Comparison of ENCODE assay signal across 10 mouse cellular contexts in genomic region chr2:167368328-167368727, GRCm38 (mm10). TPM values are rescaled to one million over a fixed set of nuclear protein-coding genes. Genes with fewer than 3 reads are reported as not detected.
DNase-seq lines count a peak whose midpoint lies in the region; ATAC-seq and TF ChIP-seq lines count a peak whose summit lies in the region.
"Had no signal": no experiment of that assay in that cellular context is flagged by ENCODE, and none has a peak within 500 bp of the region (broad histone marks: within the 10 kb centered on the region; RNA-seq: fewer than 3 reads in every experiment).

No protein-coding gene starts in this region.

- no peak for TF ChIP-seq POLR2A in ES-Bruce4 (IDR thresholded peaks at IDR 0.05; ENCODE audit: insufficient read depth, low read length)

- H3K9ac ChIP-seq in ES-Bruce4 (ENCODE audit: low read depth, poor library complexity, severe bottlenecking): peak overlapping the region; percentile 64
- no peak overlapping the region for H3K9ac ChIP-seq in liver, embryonic 12.5 days
- no peak overlapping the region for H3K9ac ChIP-seq in hindbrain, embryonic 14.5 days
- H3K9ac ChIP-seq: neural tube, embryonic 12.5 days had no signal

- H3K9me3 ChIP-seq in ES-Bruce4 (replicated peaks; ENCODE audit: control insufficient read depth, insufficient read depth, low read length, poor library complexity, severe bottlenecking): no peaks in the 10 kb centered on the region
- 0 out of 2 replicates have a peak, but pooled peaks cover 4% of the 10 kb centered on the region for H3K9me3 ChIP-seq in liver, embryonic 12.5 days (replicated peaks)
- no peaks in the 10 kb centered on the region for H3K9me3 ChIP-seq in hindbrain, embryonic 14.5 days (ENCODE audit: control insufficient read depth, low read length)

- no peak for TF ChIP-seq EP300 in ES-Bruce4 (IDR thresholded peaks at IDR 0.05; ENCODE audit: insufficient read depth, low read depth, low read length)

- H3K27me3 ChIP-seq in ES-Bruce4 (ENCODE audit: control insufficient read depth, insufficient read depth, low read length, poor library complexity, severe bottlenecking): no peaks in the 10 kb centered on the region
- peaks cover 40% of the 10 kb centered on the region for H3K27me3 ChIP-seq in liver, embryonic 12.5 days (replicated peaks)
- no peaks in the 10 kb centered on the region for H3K27me3 ChIP-seq in hindbrain, embryonic 14.5 days (ENCODE audit: control insufficient read depth, insufficient read depth, low read length)
- H3K27me3 ChIP-seq: neural tube, embryonic 12.5 days had no signal

- H3K4me1 ChIP-seq in ES-Bruce4 (ENCODE audit: control insufficient read depth, insufficient read depth, low read length): no peaks in the 10 kb centered on the region
- H3K4me1 ChIP-seq in liver, embryonic 12.5 days: peaks cover 13% of the 10 kb centered on the region
- no peaks in the 10 kb centered on the region for H3K4me1 ChIP-seq in hindbrain, embryonic 14.5 days (replicated peaks; ENCODE audit: control insufficient read depth, insufficient read depth, low read length)
- H3K4me1 ChIP-seq: neural tube, embryonic 12.5 days had no signal

- ATAC-seq in liver, embryonic 12.5 days: peak; percentile 42; the same call in 1 of the 2 replicates
- ATAC-seq in hindbrain, embryonic 14.5 days (ENCODE audit: low FRiP score): no peak

- no peak overlapping the region for H3K27ac ChIP-seq in ES-Bruce4 (ENCODE audit: insufficient read depth, low read length)
- H3K27ac ChIP-seq in liver, embryonic 12.5 days: 0 out of 2 replicates have a peak overlapping the region, but pooled peaks have one; percentile 7
- no peak overlapping the region for H3K27ac ChIP-seq in hindbrain, embryonic 14.5 days
- H3K27ac ChIP-seq: neural tube, embryonic 12.5 days had no signal

- 4% methylated on average over 7 of the region's 9 CpGs for WGBS in liver, embryonic 12.5 days (ENCODE audit: insufficient replicate concordance)
- 77% methylated on average over 9 of the region's 9 CpGs for WGBS in hindbrain, embryonic 14.5 days

- intact Hi-C loops in gastrocnemius, postnatal 36 days (cut with DNase I): no loop called here

- no peaks in the 10 kb centered on the region for H3K36me3 ChIP-seq in ES-Bruce4 (ENCODE audit: control insufficient read depth, insufficient read depth, low read length, poor library complexity, severe bottlenecking)
- H3K36me3 ChIP-seq in liver, embryonic 12.5 days: no peaks in the 10 kb centered on the region
- H3K36me3 ChIP-seq in hindbrain, embryonic 14.5 days (replicated peaks; ENCODE audit: control insufficient read depth, insufficient read depth): no peaks in the 10 kb centered on the region
- H3K36me3 ChIP-seq: neural tube, embryonic 12.5 days had no signal

- no peak for TF ChIP-seq CTCF in ES-Bruce4 (IDR thresholded peaks at IDR 0.05; ENCODE audit: low read depth, low read length)

- peak overlapping the region; percentile 37 for H3K4me3 ChIP-seq in ES-Bruce4 (ENCODE audit: low read depth, low read length)
- H3K4me3 ChIP-seq in liver, embryonic 12.5 days: no peak overlapping the region
- H3K4me3 ChIP-seq in hindbrain, embryonic 14.5 days (replicated peaks; ENCODE audit: low read length): no peak overlapping the region
- H3K4me3 ChIP-seq: neural tube, embryonic 12.5 days had no signal

- peak overlapping the region; percentile 42 for H3K4me2 ChIP-seq in liver, embryonic 12.5 days
- no peak overlapping the region for H3K4me2 ChIP-seq in hindbrain, embryonic 14.5 days (replicated peaks)
- H3K4me2 ChIP-seq: neural tube, embryonic 12.5 days had no signal

- DNase-seq in gastrocnemius, postnatal 25 days: peak; percentile 42
- DNase-seq in gastrocnemius, postnatal 36 days: no peak
- DNase-seq in spleen, adult 12 weeks (ENCODE audit: low spot score): peak; percentile 58
- no peak for DNase-seq in cerebellum, adult 9-10 months
- DNase-seq in hindbrain, embryonic 14.5 days (ENCODE audit: low spot score): no peak
- DNase-seq in right cerebral cortex, postnatal 4 days: no peak
- DNase-seq: cerebellum, postnatal 36 days had no signal

RNA-seq across cellular contexts. Expression of gene B4galt5, which starts 19.3 kb away (rescaled TPM):
- total RNA-seq in gastrocnemius, postnatal 25 days (2021): 1 to 10 TPM; 9.8 to 10.0 TPM
- 1 to 10 TPM; 6.9 TPM for total RNA-seq in gastrocnemius, postnatal 36 days (2021)
- polyA plus RNA-seq in ES-Bruce4 (2011; ENCODE audit: insufficient read depth, insufficient read length, low read depth, missing spikeins): 23.9 and 30.5 TPM in 2 replicates
- polyA plus RNA-seq in liver, embryonic 12.5 days (2016; fragmentation: Nextera tagmentation; extraction: Ambion mirVana): 8.1 and 9.9 TPM in 2 replicates
- polyA plus RNA-seq in hindbrain, embryonic 14.5 days (2014; fragmentation: Nextera tagmentation; extraction: Ambion mirVana): 24.7 and 33.3 TPM in 2 replicates

RNA-seq across cellular contexts. Expression of gene Slc9a8, which starts 53.2 kb away (rescaled TPM):
- total RNA-seq in gastrocnemius, postnatal 25 days (2021): 10 to 100 TPM; 23.4 to 27.7 TPM
- total RNA-seq in gastrocnemius, postnatal 36 days (2021): 10 to 100 TPM; 21.8 to 22.8 TPM
- polyA plus RNA-seq in ES-Bruce4 (2011; ENCODE audit: insufficient read depth, insufficient read length, low read depth, missing spikeins): 44.8 and 49.1 TPM in 2 replicates
- polyA plus RNA-seq in liver, embryonic 12.5 days (2016; fragmentation: Nextera tagmentation; extraction: Ambion mirVana): 17.4 and 18.8 TPM in 2 replicates
- polyA plus RNA-seq in hindbrain, embryonic 14.5 days (2014; fragmentation: Nextera tagmentation; extraction: Ambion mirVana): 17.9 and 22.6 TPM in 2 replicates

Comparison
In these comparisons a context has a peak if more than half of its experiments do, and no peak if none do; other contexts are left out.
1. DNase-seq: peak in gastrocnemius, postnatal 25 days (single experiment) and spleen, adult 12 weeks (single experiment); none in gastrocnemius, postnatal 36 days (0 of 2), cerebellum, adult 9-10 months (single experiment), hindbrain, embryonic 14.5 days (single experiment) and right cerebral cortex, postnatal 4 days (single experiment).